Mouse (Mus musculus) heart, adult 2 months (tissue): ENCODE measurements at regions not wholly inside any gene's neighbourhood (a gene's known extent, or its start where the extent isn't known, plus 50 kb on each side); places are given as distances from the start of the nearest gene placed in this dataset.

Experiments
- DNase-seq, 2 experiments: peaks; one replicate each; pipeline ENCODE4 v3.0.0; 2021
- H3K27ac ChIP-seq: fragments of 200-600 bp; 2 replicates; pipeline ENCODE4 v1.8.1; 2022
- H3K27me3 ChIP-seq: fragments of 200-500 bp; 2 replicates; pipeline ENCODE4 v1.6.1; 2012; ENCODE audit warnings: mild to moderate bottlenecking, low read length, inconsistent platforms, mixed read lengths; ENCODE audit not compliant: control insufficient read depth, insufficient read depth
- H3K36me3 ChIP-seq: fragments of 200-500 bp; 2 replicates; pipeline ENCODE4 v1.6.1; 2012; ENCODE audit warnings: low read length, inconsistent platforms; ENCODE audit not compliant: control insufficient read depth, insufficient read depth
- H3K4me1 ChIP-seq: fragments of 200-500 bp; 2 replicates; pipeline ENCODE4 v1.6.1; 2011; ENCODE audit warnings: low read length; ENCODE audit not compliant: control insufficient read depth, insufficient read depth
- H3K4me3 ChIP-seq: fragments of 200-600 bp; 2 replicates; pipeline ENCODE4 v1.8.1; 2022
- H3K79me2 ChIP-seq: fragments of 200-500 bp; replicated peaks from 2 replicates; pipeline ENCODE4 v1.6.1; 2012; ENCODE audit warnings: mild to moderate bottlenecking, inconsistent platforms, low read length, moderate library complexity, mixed read lengths; ENCODE audit not compliant: control insufficient read depth, insufficient read depth
- H3K9ac ChIP-seq: fragments of 200-500 bp; 2 replicates; pipeline ENCODE4 v1.6.1; 2012; ENCODE audit warnings: low read depth, mild to moderate bottlenecking, control low read depth, inconsistent platforms, low read length, mixed read lengths
- CTCF ChIP-seq: fragments of 200-600 bp; IDR thresholded peaks from 2 replicates; pipeline ENCODE4 v1.8.1; 2022; ENCODE audit warnings: antibody characterized with exemption, mild to moderate bottlenecking, moderate library complexity
- EP300 ChIP-seq: fragments of 200-500 bp; IDR thresholded peaks from 2 replicates; pipeline ENCODE4 v1.6.1; 2011; ENCODE audit warnings: low read depth, low read length, control low read depth; ENCODE audit not compliant: insufficient read depth
- POLR2A ChIP-seq: fragments of 200-500 bp; IDR thresholded peaks from 2 replicates; pipeline ENCODE4 v1.6.1; 2011; ENCODE audit warnings: mild to moderate bottlenecking, low read depth, low read length, control low read depth; ENCODE audit not compliant: insufficient read depth
- WGBS: fragments of 180-500 bp; shearing (Covaris S2); methylation state at CpG from one replicate; pipeline ENCODE4 v1.1.7; 2018; 5-methylcytosine and 5-hydroxymethylcytosine counted together
- intact Hi-C: fragments of 180-260 bp; cut with DNase I; formaldehyde crosslinking; loops from one replicate; pipeline ENCODE4 v1.15.1; 2025

DNA sequence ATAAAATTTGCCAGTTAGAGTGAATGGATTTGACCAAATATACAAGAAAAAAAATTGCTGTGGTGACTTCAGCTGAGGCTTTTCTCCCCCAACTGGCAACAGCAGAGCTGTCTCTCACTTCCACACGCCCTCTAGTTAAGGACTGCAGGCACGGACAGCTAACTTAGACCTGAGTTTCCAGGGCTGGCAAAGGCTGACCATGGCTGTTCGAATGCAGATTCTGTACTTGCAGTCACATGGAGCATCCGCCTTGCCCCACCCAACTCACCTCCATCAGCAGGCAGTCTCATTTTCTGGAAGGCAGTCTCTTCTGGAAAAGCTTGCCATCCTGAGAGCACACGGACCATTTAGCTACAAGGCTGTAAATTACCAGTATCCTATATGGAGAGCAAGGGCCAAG is 325.7 kb downstream of the Lpin1 start:
- Histone ChIP-seq H3K9ac (no peak overlapping the region), H3K27ac (no peak overlapping the region), H3K36me3 (no peaks in the 10 kb centered on the region), H3K27me3 (no peaks in the 10 kb centered on the region), H3K79me2 (no peaks in the 10 kb centered on the region), H3K4me3 (no peak overlapping the region), H3K4me1 (no peaks in the 10 kb centered on the region)
- intact Hi-C loops = no loop called here
- WGBS = 78% methylated on average over 5 of the region's 5 CpGs
- DNase-seq = no peak
- TF ChIP-seq CTCF (no peak), POLR2A (no peak), EP300 (no peak)

DNA sequence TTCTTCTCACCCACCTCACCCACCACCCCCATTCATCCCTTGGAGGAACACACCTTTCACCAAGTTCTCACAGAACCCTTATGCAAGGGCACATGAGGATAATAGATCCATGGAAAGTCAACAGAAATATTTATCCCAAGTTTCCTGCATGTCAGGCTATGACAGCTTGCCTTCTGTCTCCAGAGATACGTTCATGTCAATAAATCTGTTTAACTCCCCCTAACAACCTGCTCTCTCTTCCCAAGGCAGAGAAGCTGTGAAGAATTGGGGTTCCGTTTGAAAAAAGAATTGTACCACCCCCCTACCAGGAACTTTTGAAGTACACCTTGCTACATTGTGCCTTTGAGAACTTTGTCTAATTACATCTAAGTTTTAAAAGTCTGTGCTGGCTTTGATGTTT is 331.6 kb downstream of the Lpin1 start:
- H3K27ac ChIP-seq = no peak overlapping the region
- H3K27me3 ChIP-seq = no peaks in the 10 kb centered on the region
- no peak overlapping the region for H3K9ac ChIP-seq
- no peak for DNase-seq
- no peaks in the 10 kb centered on the region for H3K4me1 ChIP-seq
- no peaks in the 10 kb centered on the region for H3K36me3 ChIP-seq
- WGBS = 90% methylated on average over 2 of the region's 2 CpGs
- TF ChIP-seq CTCF = no peak
- H3K79me2 ChIP-seq = no peaks in the 10 kb centered on the region
- H3K4me3 ChIP-seq = no peak overlapping the region
- intact Hi-C loops = no loop called here

DNA sequence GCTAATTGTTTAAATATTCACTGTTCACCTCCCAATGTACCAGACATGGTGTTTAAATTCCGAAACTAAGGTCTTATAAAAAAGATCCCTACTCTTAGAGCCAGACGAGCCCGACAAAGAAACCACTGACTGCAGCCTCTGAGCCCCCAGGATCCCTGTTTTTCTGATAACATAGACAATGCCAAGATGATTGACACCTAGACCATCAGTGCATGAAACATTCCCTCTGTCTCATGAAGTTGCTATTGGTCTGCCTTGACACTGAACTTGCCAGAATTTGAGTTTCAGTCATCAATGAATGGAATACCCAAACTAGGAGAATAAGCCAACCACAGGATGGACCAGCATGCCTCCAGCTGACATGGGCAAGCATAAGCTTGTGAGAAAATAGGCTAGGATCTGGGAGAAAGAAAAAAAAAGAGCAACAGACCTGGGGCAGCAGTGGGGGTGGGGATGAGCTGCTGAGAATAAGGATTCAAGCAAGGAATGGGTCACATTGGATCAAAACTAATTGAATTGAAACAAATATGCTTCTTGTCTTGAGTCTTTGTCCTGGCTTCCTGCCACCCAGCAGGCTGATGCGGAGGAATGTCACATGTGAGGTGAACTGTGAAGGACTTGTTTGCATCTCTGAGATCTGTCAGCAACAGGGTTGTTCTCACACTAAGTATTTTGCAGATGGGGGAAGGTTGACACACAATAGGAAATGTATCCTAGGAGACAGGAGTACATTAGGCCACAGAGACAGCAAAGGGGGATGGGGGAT is 333.0 kb downstream of the Lpin1 start:
- intact Hi-C loops = no loop called here
- no peaks in the 10 kb centered on the region for H3K36me3 ChIP-seq
- no peak overlapping the region for H3K27ac ChIP-seq
- H3K4me1 ChIP-seq = no peaks in the 10 kb centered on the region
- no peak overlapping the region for H3K4me3 ChIP-seq
- DNase-seq = no peak
- no peaks in the 10 kb centered on the region for H3K79me2 ChIP-seq
- TF ChIP-seq POLR2A (no peak), CTCF (no peak), EP300 (no peak)
- H3K27me3 ChIP-seq = no peaks in the 10 kb centered on the region
- no peak overlapping the region for H3K9ac ChIP-seq
- 71% methylated on average over 4 of the region's 4 CpGs for WGBS

DNA sequence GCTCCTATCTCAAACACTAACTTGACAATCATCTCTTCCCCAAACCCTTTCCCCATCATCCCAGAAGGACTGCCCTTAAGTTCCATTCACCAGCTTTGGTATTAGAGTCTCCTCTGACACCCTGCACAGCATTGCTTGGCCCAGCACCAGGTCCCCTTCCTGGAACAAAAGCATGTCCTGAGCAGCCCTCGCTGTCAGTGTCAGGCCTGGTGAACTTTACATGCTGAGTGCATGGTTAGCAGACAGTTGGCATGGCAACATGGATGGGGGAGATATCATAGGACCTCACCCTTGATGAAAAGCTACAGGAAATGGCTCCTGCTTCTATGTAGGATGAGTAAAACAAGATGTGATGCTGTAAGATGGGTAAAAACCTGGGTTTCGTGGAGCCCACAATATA is 333.6 kb downstream of the Lpin1 start:
- no peaks in the 10 kb centered on the region for H3K27me3 ChIP-seq
- 59% methylated on average over 2 of the region's 2 CpGs for WGBS
- no peaks in the 10 kb centered on the region for H3K79me2 ChIP-seq
- intact Hi-C loops = no loop called here
- no peak overlapping the region for H3K4me3 ChIP-seq
- no peak for TF ChIP-seq CTCF
- TF ChIP-seq EP300 = no peak
- TF ChIP-seq POLR2A = no peak
- no peaks in the 10 kb centered on the region for H3K36me3 ChIP-seq
- no peaks in the 10 kb centered on the region for H3K4me1 ChIP-seq
- H3K27ac ChIP-seq = no peak overlapping the region
- DNase-seq = no peak
- H3K9ac ChIP-seq = no peak overlapping the region

DNA sequence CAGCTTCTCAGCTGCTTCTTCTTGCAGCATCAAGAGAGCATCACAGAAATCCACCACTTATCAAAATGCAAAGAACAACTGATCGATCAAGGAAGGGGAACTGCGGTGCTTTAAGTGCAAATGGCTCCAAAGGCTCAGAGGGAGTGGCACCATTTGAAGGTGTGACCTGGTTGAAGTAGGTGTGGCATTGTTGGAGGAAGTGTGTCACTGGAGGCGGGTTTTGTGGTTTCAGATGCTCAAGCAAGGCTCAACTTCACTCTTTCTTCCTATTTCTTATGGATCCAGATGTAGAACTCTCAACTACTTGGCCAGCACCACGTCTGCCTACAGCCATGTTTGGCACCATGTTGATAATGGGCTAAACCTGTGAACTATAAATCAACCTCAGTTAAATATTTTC is 334.5 kb downstream of the Lpin1 start:
- no peaks in the 10 kb centered on the region for H3K4me1 ChIP-seq
- H3K36me3 ChIP-seq = no peaks in the 10 kb centered on the region
- no peaks in the 10 kb centered on the region for H3K79me2 ChIP-seq
- intact Hi-C loops = no loop called here
- no peaks in the 10 kb centered on the region for H3K27me3 ChIP-seq
- H3K4me3 ChIP-seq = no peak overlapping the region
- H3K9ac ChIP-seq = no peak overlapping the region
- WGBS = 91% methylated on average over 4 of the region's 4 CpGs
- TF ChIP-seq CTCF (no peak), EP300 (no peak), POLR2A (no peak)
- no peak overlapping the region for H3K27ac ChIP-seq
- no peak for DNase-seq

DNA sequence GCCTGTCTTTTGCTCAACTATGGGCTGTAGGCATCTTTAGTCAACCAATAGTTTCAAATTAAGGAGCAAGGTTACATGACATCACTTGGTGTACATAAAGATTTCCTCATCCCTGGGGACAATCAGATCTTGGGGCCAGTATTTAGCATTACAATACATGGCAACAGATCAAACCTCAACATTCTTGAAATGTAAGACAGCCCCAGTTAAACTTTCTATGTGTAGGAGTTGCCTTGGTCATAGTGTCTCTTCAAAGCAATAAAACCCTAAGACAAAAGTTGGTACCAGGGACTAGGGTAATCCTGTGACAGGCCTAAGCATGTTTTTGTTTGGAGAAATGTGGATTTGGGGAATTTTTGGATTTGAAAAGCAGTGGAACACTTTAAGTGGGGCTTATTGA is 338.3 kb downstream of the Lpin1 start:
- Histone ChIP-seq H3K4me3 (no peak overlapping the region), H3K27me3 (no peaks in the 10 kb centered on the region), H3K4me1 (no peaks in the 10 kb centered on the region; the same call in 1 of the 2 replicates), H3K27ac (no peak overlapping the region), H3K79me2 (no peaks in the 10 kb centered on the region), H3K36me3 (no peaks in the 10 kb centered on the region), H3K9ac (no peak overlapping the region)
- intact Hi-C loops = no loop called here
- no peak for TF ChIP-seq CTCF
- TF ChIP-seq POLR2A = no peak
- DNase-seq = no peak
